Mouse (Mus musculus) kidney, adult 2 months (tissue): ENCODE results near the gene Bax. TPM values are rescaled to one million over a fixed set of nuclear protein-coding genes. Genes with fewer than 3 reads are reported as not detected.

Experiments
- DNase-seq: peaks from one replicate; pipeline ENCODE4 v3.0.0; 2021
- H3K27ac ChIP-seq: fragments of 200-500 bp; 2 replicates; pipeline ENCODE4 v1.5.1; 2012; ENCODE audit warnings: low read depth, low read length, control low read depth, inconsistent platforms; ENCODE audit not compliant: insufficient read depth
- H3K27me3 ChIP-seq: fragments of 200-500 bp; replicated peaks from 2 replicates; pipeline ENCODE4 v1.6.1; 2012; ENCODE audit warnings: mild to moderate bottlenecking, moderate library complexity, low read length, inconsistent platforms; ENCODE audit not compliant: control insufficient read depth, insufficient read depth
- H3K36me3 ChIP-seq: fragments of 200-500 bp; 2 replicates; pipeline ENCODE4 v1.6.1; 2012; ENCODE audit warnings: mild to moderate bottlenecking, moderate library complexity, low read length, inconsistent platforms; ENCODE audit not compliant: control insufficient read depth, insufficient read depth
- H3K4me1 ChIP-seq: fragments of 200-500 bp; 2 replicates; pipeline ENCODE4 v1.6.1; 2011; ENCODE audit warnings: low read length; ENCODE audit not compliant: control insufficient read depth, insufficient read depth
- H3K4me3 ChIP-seq: fragments of 200-500 bp; 2 replicates; pipeline ENCODE4 v1.5.1; 2011; ENCODE audit warnings: mild to moderate bottlenecking, low read depth, low read length, control low read depth; ENCODE audit not compliant: insufficient read depth
- CTCF ChIP-seq: fragments of 200-500 bp; conservative IDR thresholded peaks from 2 replicates; pipeline ENCODE4 v1.5.1; 2011; ENCODE audit warnings: low read depth, mild to moderate bottlenecking, control low read depth, low read length, moderate library complexity, mixed read lengths; ENCODE audit not compliant: insufficient read depth, insufficient read length
- POLR2A ChIP-seq: fragments of 200-500 bp; IDR thresholded peaks from one replicate; pipeline ENCODE4 v1.6.1; 2011; ENCODE audit warnings: low read depth, low read length, control low read depth
- WGBS: fragments of 180-500 bp; shearing (Covaris S2); methylation state at CpG from one replicate; pipeline ENCODE4 v1.1.7; 2018; 5-methylcytosine and 5-hydroxymethylcytosine counted together
- polyA plus RNA-seq: library from polyadenylated mRNA; depleted of rRNA; stranded (reverse); fragments of >200 nt; gene quantifications from 2 replicates; pipeline ENCODE4 v1.2.3, GENCODE M21; 2012

Bax gene
- polyA plus RNA-seq, 1 experiment, result 104 TPM

DNA sequence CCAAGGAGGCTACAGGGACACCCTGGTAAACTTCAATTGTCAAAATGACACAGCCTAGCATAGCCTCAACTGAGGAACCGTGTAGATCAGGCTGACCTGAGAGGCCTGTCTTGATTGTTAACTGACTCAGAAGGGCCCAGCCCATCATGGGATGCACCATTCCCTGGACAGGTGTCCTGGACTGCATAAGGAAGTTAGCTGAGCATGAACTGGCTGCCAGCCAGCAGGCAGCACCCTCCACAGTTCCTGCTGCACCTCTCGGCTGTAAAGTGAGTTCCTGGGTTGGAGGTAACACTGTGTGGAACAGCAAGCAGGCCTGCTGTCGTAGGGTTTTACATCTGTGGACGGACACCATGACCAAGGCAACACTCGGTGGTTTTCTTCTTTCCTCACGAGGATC, 40.9 kb upstream of the Bax start:
- TF ChIP-seq CTCF (no peak), POLR2A (no peak)
- H3K4me3 ChIP-seq, result no peak overlapping the region
- WGBS, result 73% methylated on average over 6 of the region's 6 CpGs
- peak; percentile 48 for DNase-seq
- no peaks in the 10 kb centered on the region for H3K27me3 ChIP-seq
- no peaks in the 10 kb centered on the region; the same call in 1 of the 2 replicates for H3K36me3 ChIP-seq
- peaks cover 15% of the 10 kb centered on the region for H3K4me1 ChIP-seq
- no peak overlapping the region for H3K27ac ChIP-seq

GRCm38 (mm10) chr7:45498427-45498826, 31.7 kb upstream of the Bax start:
- 98% methylated on average over 6 of the region's 6 CpGs for WGBS
- no peaks in the 10 kb centered on the region; the same call in 1 of the 2 replicates for H3K36me3 ChIP-seq
- no peak overlapping the region for H3K4me3 ChIP-seq
- H3K27ac ChIP-seq, result no peak overlapping the region
- no peaks in the 10 kb centered on the region for H3K27me3 ChIP-seq
- no peaks in the 10 kb centered on the region for H3K4me1 ChIP-seq
- no peak for DNase-seq
- no peak for TF ChIP-seq POLR2A
- TF ChIP-seq CTCF, result no peak

GRCm38 (mm10) chr7:45494548-45494947, 27.9 kb upstream of the Bax start:
- peaks cover 4% of the 10 kb centered on the region; the same call in 1 of the 2 replicates for H3K4me1 ChIP-seq
- H3K4me3 ChIP-seq, result no peak overlapping the region
- no peak overlapping the region for H3K27ac ChIP-seq
- no peaks in the 10 kb centered on the region; the same call in 1 of the 2 replicates for H3K36me3 ChIP-seq
- WGBS, result 85% methylated on average over 9 of the region's 9 CpGs
- no peak for DNase-seq
- no peak for TF ChIP-seq CTCF
- TF ChIP-seq POLR2A, result no peak
- no peaks in the 10 kb centered on the region for H3K27me3 ChIP-seq

DNA sequence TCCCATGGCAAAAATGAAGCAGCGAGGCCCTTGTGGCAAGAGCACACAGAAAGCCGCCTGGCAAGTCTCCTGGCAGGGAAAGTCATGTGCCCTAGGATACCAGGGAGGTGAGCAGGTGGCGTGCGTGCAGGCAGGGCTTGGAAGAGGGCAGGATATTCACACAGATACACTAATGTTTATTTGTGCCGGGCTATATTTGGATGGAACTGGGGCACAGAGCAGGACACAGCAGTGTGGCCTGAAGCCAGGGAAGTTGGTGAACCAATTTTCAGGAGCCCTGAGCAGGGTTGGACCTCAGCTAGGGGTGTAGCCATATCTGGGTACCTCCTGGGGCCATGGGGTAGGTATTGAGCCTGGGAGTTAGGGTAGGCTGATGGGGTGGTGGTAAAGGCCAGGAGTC, 26.3 kb upstream of the Bax start:
- TF ChIP-seq POLR2A, result no peak
- DNase-seq, result no peak
- Histone ChIP-seq H3K36me3 (no peaks in the 10 kb centered on the region; the same call in 1 of the 2 replicates), H3K4me3 (no peak overlapping the region), H3K4me1 (peaks cover 10% of the 10 kb centered on the region), H3K27me3 (no peaks in the 10 kb centered on the region), H3K27ac (no peak overlapping the region)
- 74% methylated on average over 5 of the region's 5 CpGs for WGBS

- no peaks in the 10 kb centered on the region for H3K27me3 ChIP-seq
- 95% methylated on average over 8 of the region's 8 CpGs for WGBS
- H3K36me3 ChIP-seq, result no peaks in the 10 kb centered on the region; the same call in 1 of the 2 replicates
- no peak overlapping the region for H3K27ac ChIP-seq
- TF ChIP-seq POLR2A (no peak), CTCF (no peak)
- no peak for DNase-seq
- peaks cover 10% of the 10 kb centered on the region for H3K4me1 ChIP-seq
- H3K4me3 ChIP-seq, result no peak overlapping the region
Measured at GRCm38 (mm10) chr7:45492225-45492844, 25.6 kb upstream of the Bax start.

DNA sequence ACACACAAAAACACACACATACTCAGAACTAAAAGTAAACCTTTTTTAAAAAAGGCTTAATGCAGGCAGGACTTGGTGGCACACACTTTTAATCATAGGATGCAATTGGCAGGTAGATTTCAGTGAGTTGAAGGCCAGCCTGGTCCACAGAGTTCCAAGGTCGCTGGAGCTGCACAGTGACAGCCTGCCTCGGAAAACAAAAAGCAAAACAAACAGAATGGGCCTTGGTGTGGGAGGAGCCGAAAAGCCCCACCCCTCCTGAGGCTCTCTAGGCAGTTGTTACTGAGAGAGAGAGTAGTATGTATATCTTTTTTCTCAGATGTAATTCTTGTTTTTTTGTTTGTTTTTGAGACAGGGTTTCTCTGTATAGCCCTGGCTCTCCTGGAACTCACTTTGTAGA, 24.6 kb upstream of the Bax start:
- Histone ChIP-seq H3K27ac (no peak overlapping the region; the same call in 1 of the 2 replicates), H3K36me3 (no peaks in the 10 kb centered on the region; the same call in 1 of the 2 replicates), H3K4me3 (no peak overlapping the region), H3K27me3 (no peaks in the 10 kb centered on the region), H3K4me1 (peaks cover 10% of the 10 kb centered on the region)
- TF ChIP-seq CTCF, result no peak
- no peak for TF ChIP-seq POLR2A
- peak; percentile 72 for DNase-seq
- WGBS, result 7% methylated on average over 3 of the region's 3 CpGs

GRCm38 (mm10) chr7:45490822-45491221, 24.1 kb upstream of the Bax start:
- WGBS, result 50% methylated on average over 9 of the region's 9 CpGs
- no peak overlapping the region; the same call in 1 of the 2 replicates for H3K27ac ChIP-seq

More at GRCm38 (mm10) chr7:45490822-45491221, 24.1 kb upstream of the Bax start:
- H3K36me3 ChIP-seq, result no peaks in the 10 kb centered on the region; the same call in 1 of the 2 replicates
- TF ChIP-seq CTCF (no peak), POLR2A (no peak)
- H3K4me1 ChIP-seq, result peaks cover 10% of the 10 kb centered on the region
- H3K27me3 ChIP-seq, result no peaks in the 10 kb centered on the region
- no peak for DNase-seq
- no peak overlapping the region for H3K4me3 ChIP-seq
